Mouse (Mus musculus) olfactory bulb, adult 2 months (tissue): Measurements from ENCODE around the gene Mslnl.

Source experiments
- CTCF ChIP-seq: fragments of 200-500 bp; IDR thresholded peaks from 2 replicates; pipeline ENCODE4 v1.5.1; 2012; ENCODE audit warnings: low read depth, mild to moderate bottlenecking, low read length, moderate library complexity; ENCODE audit not compliant: insufficient read depth
- POLR2A ChIP-seq: fragments of 200-500 bp; IDR thresholded peaks from 2 replicates; pipeline ENCODE4 v1.6.1; 2012; ENCODE audit warnings: mild to moderate bottlenecking, low read depth, low read length, moderate library complexity; ENCODE audit not compliant: insufficient read depth

- TF ChIP-seq CTCF (no peak), POLR2A (no peak)
Measured at GRCm38 (mm10) chr17:25783086-25783485, 47.2 kb downstream of the Mslnl start.
